Mouse (Mus musculus) neural tube, embryonic 11.5 days (tissue): ENCODE measurements around the gene Fancc. TPM values are rescaled to one million over a fixed set of nuclear protein-coding genes. Genes with fewer than 3 reads are reported as not detected.
"Not testable (repeated sequence)": the region's sequence is repeated elsewhere in the genome, so short reads cannot be mapped to it uniquely, and the experiment has no call there.

Experiments
- ATAC-seq: fragments of 200-750 bp; cut with Nextera tagmentation; 2 replicates; pipeline ENCODE4 v1.8.0; 2017; ENCODE audit warnings: moderate number of reproducible peaks, mild to moderate bottlenecking, moderate TSS enrichment, moderate library complexity; ENCODE audit not compliant: insufficient read depth, low FRiP score, low TSS enrichment
- DNase-seq: peaks from one replicate; pipeline ENCODE4 v3.0.0-alpha.2; 2015; ENCODE audit warnings: low spot score
- H3K27ac ChIP-seq: fragments of 300-500 bp; sonication (generic); 2 replicates; pipeline ENCODE4 v1.5.1; 2014; ENCODE audit warnings: low read depth, mild to moderate bottlenecking, low read length
- H3K27me3 ChIP-seq: fragments of 300-500 bp; sonication (generic); 2 replicates; pipeline ENCODE4 v1.6.1; 2014; ENCODE audit warnings: mild to moderate bottlenecking, low read length, mixed read lengths; ENCODE audit not compliant: control insufficient read depth, insufficient read depth
- H3K36me3 ChIP-seq: fragments of 300-500 bp; sonication (generic); 2 replicates; pipeline ENCODE4 v1.6.1; 2014; ENCODE audit warnings: mild to moderate bottlenecking, low read length, moderate library complexity, mixed read lengths; ENCODE audit not compliant: control insufficient read depth, insufficient read depth
- H3K4me1 ChIP-seq: fragments of 300-500 bp; sonication (generic); 2 replicates; pipeline ENCODE4 v1.6.1; 2014; ENCODE audit warnings: low read length, mixed read lengths; ENCODE audit not compliant: control insufficient read depth, insufficient read depth
- H3K4me2 ChIP-seq: fragments of 300-500 bp; sonication (generic); 2 replicates; pipeline ENCODE4 v1.6.1; 2014; ENCODE audit warnings: low read depth, mild to moderate bottlenecking, moderate library complexity
- H3K4me3 ChIP-seq: fragments of 300-500 bp; sonication (generic); 2 replicates; pipeline ENCODE4 v1.5.1; 2014; ENCODE audit warnings: low read depth, low read length
- H3K9ac ChIP-seq: fragments of 300-500 bp; sonication (generic); 2 replicates; pipeline ENCODE4 v1.6.1; 2014; ENCODE audit warnings: mild to moderate bottlenecking, low read length
- H3K9me3 ChIP-seq: fragments of 300-500 bp; sonication (generic); 2 replicates; pipeline ENCODE4 v1.6.1; 2016; ENCODE audit warnings: low read length; ENCODE audit not compliant: control insufficient read depth
- WGBS: fragments of 180-500 bp; shearing (Covaris S2); extraction: QIAGEN DNeasy Blood & Tissue Kit; methylation state at CpG from one replicate; pipeline ENCODE4 v1.1.7; 2014; 5-methylcytosine and 5-hydroxymethylcytosine counted together
- polyA plus RNA-seq: library from polyadenylated mRNA; unstranded; fragments of >200 nt; fragmentation: Nextera tagmentation; extraction: Ambion mirVana; gene quantifications from 2 replicates; pipeline ENCODE4 v1.2.1, GENCODE M21; 2014

The Fancc gene
- polyA plus RNA-seq, 1 experiment from 2014 or later: 22.2 TPM

DNA sequence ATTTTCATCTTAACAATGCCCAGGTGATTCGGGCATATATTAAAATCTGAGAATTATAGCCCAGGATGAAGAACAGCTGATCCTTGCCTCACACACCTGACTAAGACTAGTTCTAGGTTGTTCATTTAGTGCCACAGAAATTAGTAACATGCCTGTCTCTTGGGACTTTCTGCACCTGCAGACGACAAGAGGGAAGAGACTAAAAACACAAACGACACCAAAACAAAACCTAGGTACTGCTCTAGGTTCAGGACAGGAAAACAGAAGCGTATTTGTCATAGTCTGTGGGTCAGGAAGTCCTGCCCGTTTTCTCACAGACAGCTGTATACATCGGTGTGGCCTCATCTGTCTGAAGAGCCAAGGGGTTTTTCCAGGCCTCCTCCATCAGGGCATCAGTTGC lies 51.7 kb downstream of the Fancc start:
- no peak for ATAC-seq
- no peak overlapping the region for H3K27ac ChIP-seq
- no peak overlapping the region for H3K9ac ChIP-seq
- no peak overlapping the region for H3K4me3 ChIP-seq
- no peaks in the 10 kb centered on the region for H3K27me3 ChIP-seq
- H3K4me1 ChIP-seq: no peaks in the 10 kb centered on the region
- no peaks in the 10 kb centered on the region for H3K9me3 ChIP-seq
- no peak overlapping the region for H3K4me2 ChIP-seq
- H3K36me3 ChIP-seq: no peaks in the 10 kb centered on the region
- 83% methylated on average over 6 of the region's 6 CpGs for WGBS
- no peak for DNase-seq

DNA sequence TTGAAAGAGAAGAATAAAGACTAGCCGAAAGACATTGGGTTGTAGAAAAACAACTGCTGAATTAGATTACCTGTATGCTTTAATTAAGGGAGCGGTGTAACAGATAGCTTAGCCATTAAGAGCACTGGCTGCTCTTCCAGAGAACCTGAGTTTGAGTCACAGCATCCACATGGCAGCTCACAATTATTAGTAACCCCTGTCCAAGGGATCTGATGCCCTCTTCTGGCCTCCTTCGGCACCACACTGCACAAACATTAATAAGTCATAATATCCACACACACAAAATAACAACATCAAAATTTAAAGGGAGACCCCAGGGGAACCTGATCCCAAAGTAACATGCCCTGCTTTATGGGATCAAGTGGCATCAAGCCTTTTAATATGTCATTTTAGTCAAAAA lies 64.3 kb downstream of the Fancc start:
- Histone ChIP-seq H3K9ac (no peak overlapping the region), H3K4me1 (0 out of 2 replicates have a peak, but pooled peaks cover 3% of the 10 kb centered on the region), H3K36me3 (no peaks in the 10 kb centered on the region), H3K4me2 (no peak overlapping the region), H3K27me3 (no peaks in the 10 kb centered on the region), H3K9me3 (no peaks in the 10 kb centered on the region), H3K4me3 (no peak overlapping the region), H3K27ac (no peak overlapping the region)
- WGBS: 93% methylated on average over 3 of the region's 3 CpGs
- DNase-seq (no peak), ATAC-seq (no peak)

DNA sequence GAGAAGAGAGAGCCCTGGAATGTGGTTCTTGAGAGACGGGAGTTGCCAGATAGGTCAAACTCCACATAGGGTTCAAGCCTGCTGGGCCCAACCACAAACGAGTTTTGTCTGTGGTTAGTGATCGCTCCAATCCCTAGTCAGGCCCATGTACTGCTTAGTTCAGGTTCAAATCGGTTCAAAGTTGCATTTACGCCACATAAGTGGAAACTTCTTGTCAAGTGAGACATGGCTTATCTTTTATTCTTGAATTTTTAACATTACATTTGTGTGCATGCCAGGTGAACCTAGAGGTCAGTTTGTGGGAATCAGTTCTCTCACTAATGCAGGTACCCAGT lies 65.3 kb downstream of the Fancc start:
- 24% methylated on average over 5 of the region's 5 CpGs for WGBS
- Histone ChIP-seq H3K9ac (peak overlapping the region; percentile 74), H3K27ac (peak overlapping the region; percentile 89), H3K4me1 (0 out of 2 replicates have a peak, but pooled peaks cover 3% of the 10 kb centered on the region), H3K27me3 (no peaks in the 10 kb centered on the region), H3K4me3 (peak overlapping the region; percentile 54), H3K9me3 (no peaks in the 10 kb centered on the region), H3K36me3 (no peaks in the 10 kb centered on the region), H3K4me2 (peak overlapping the region; percentile 68)
- ATAC-seq (no peak), DNase-seq (no peak)

DNA sequence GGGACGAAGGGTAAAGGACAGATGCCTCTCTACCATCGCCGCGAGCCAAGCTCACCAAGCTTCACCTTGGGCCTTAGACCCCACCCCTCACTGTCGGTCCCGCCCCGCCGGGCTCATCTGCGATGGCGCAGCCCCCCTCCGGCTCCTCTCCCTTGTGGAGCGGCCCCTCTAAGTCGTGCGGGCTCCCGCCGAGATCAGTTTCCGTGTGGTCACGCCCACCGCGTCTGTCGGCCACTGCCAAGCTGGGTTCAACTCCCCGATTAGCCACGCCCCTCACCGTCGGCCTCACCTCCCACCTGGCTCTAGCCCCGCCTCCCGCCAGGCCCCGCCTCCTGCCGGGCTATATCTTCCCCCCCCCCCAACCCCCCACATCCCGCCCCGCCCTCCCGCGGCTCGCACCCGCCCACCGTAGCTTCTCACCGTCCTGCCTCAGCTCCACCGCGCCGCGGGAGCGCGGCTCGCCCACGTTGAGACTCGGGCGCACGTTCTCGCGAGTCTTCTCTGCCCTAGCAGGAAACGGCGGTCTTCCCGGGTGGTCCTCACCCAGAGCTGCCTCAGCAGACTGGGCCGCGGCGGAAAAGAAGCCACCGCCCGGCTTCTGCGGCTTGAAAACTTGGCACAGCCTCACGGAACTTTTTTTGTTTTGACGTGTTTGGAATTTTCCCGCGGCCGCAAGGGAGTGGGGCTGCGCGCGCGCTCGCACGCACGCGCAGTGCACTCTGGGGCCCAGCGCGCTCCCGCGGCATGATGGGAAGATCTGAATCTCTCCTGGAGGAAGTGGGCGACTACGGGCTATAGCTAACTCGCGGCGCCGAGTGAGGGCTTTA lies 65.8 kb downstream of the Fancc start:
- peak; percentile 95 for ATAC-seq
- Histone ChIP-seq H3K4me1 (0 out of 2 replicates have a peak, but pooled peaks cover 3% of the 10 kb centered on the region), H3K27me3 (no peaks in the 10 kb centered on the region), H3K9ac (peak overlapping the region; percentile 74), H3K27ac (peak overlapping the region; percentile 89), H3K9me3 (no peaks in the 10 kb centered on the region), H3K36me3 (no peaks in the 10 kb centered on the region), H3K4me3 (peak overlapping the region; percentile 54), H3K4me2 (peak overlapping the region; percentile 68)
- WGBS: under 1% methylated on average over 71 of the region's 82 CpGs
- peak; percentile 95 for DNase-seq

DNA sequence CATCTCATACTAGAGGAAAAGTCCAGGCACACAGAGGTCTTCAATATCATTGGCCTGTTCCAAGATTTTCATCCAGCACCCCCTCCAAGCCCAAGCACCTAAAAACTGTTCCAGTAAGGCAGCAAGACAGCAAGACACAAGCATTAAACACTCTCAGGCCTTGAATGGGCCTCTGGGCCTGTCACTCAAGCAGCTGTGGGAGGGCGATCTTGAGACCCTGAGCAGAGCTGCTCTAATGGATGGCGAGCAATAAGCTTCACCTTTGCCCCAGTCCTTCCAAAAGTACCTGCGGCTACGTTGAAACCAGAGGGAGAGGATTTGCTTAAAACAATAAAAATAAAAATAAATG lies 66.4 kb downstream of the Fancc start:
- Histone ChIP-seq H3K9ac (peak overlapping the region; percentile 74), H3K4me1 (0 out of 2 replicates have a peak, but pooled peaks cover 3% of the 10 kb centered on the region), H3K36me3 (no peaks in the 10 kb centered on the region), H3K4me3 (peak overlapping the region; percentile 54), H3K4me2 (peak overlapping the region; percentile 68), H3K27ac (peak overlapping the region; percentile 89), H3K9me3 (no peaks in the 10 kb centered on the region), H3K27me3 (no peaks in the 10 kb centered on the region)
- no peak for DNase-seq
- WGBS: under 1% methylated on average over 4 of the region's 4 CpGs
- ATAC-seq: peak; percentile 63

DNA sequence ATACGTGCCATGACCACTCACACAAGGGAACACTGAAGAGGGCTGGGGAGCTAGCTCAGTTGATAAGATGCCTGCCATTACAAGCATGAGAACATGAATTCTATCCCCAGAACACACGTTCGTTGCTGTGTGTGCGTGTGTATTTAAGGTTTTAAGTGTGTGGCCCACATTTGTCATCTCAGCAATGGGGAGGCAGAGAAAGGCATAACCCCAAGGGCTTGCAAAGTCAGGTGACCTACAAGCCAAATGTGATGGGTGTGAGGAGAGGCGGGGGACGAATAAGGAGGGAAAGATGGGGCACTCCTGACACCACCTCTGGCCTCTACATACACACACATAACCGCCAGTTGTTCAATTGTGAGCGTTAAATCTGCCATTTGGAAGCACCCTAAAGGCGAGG lies 66.9 kb downstream of the Fancc start:
- no peak overlapping the region for H3K27ac ChIP-seq
- 0 out of 2 replicates have a peak, but pooled peaks cover 3% of the 10 kb centered on the region for H3K4me1 ChIP-seq
- 70% methylated on average over 9 of the region's 9 CpGs for WGBS
- no peak overlapping the region; the same call in 1 of the 2 replicates for H3K9ac ChIP-seq
- peak overlapping the region; percentile 68; the same call in 1 of the 2 replicates for H3K4me2 ChIP-seq
- no peaks in the 10 kb centered on the region for H3K27me3 ChIP-seq
- ATAC-seq: peak; percentile 20; the same call in 1 of the 2 replicates
- no peaks in the 10 kb centered on the region for H3K9me3 ChIP-seq
- no peaks in the 10 kb centered on the region for H3K36me3 ChIP-seq
- no peak for DNase-seq
- H3K4me3 ChIP-seq: peak overlapping the region; percentile 54; the same call in 1 of the 2 replicates

DNA sequence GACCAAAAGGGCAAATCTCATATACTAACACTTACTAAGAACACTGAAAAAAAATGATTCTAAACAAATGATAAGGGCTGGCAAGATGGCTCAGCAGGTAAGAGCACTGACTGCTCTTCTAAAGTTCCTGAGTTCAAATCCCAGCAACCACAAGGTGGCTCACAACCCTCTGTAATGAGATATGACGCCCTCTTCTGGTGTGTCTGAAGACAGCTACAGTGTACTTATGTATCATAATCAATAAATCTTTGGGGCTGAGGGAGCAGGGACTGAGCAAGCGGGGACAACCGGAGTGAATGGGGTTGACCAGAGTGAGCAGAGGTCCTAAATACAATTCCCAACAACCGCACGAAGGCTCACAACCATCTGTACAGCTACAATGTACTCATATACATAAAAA lies 68.9 kb downstream of the Fancc start:
- not testable (repeated sequence) for H3K27ac ChIP-seq, H3K9me3 ChIP-seq, H3K9ac ChIP-seq, H3K36me3 ChIP-seq, H3K27me3 ChIP-seq, H3K4me1 ChIP-seq, DNase-seq, H3K4me2 ChIP-seq, H3K4me3 ChIP-seq, ATAC-seq
- 95% methylated on average over 5 of the region's 5 CpGs for WGBS

DNA sequence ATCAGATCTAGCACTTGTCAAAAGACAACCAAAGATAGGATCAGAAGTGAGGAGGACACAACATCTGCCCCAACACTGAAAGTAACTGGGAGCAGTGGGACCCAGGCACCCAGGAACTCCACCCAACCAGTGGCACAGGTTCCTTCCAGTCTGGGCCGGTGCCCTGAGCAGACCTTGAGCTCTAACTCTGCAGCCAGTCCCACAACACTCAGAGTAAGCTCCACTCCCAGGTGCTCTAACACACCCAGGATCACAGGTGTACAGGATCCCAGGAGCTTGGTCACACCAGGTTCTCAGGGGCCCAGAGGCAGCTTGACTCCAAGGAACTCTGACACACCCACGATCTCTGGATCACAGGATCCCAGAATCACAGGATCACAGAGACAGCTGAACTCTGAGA lies 74.0 kb downstream of the Fancc start:
- WGBS: 95% methylated on average over 2 of the region's 2 CpGs
- H3K4me2 ChIP-seq: no peak overlapping the region
- H3K36me3 ChIP-seq: no peaks in the 10 kb centered on the region
- ATAC-seq (no peak), DNase-seq (no peak)
- H3K27me3 ChIP-seq: no peaks in the 10 kb centered on the region
- no peak overlapping the region for H3K4me3 ChIP-seq
- no peak overlapping the region for H3K27ac ChIP-seq
- H3K9ac ChIP-seq: no peak overlapping the region
- H3K9me3 ChIP-seq: no peaks in the 10 kb centered on the region
- H3K4me1 ChIP-seq: no peaks in the 10 kb centered on the region

DNA sequence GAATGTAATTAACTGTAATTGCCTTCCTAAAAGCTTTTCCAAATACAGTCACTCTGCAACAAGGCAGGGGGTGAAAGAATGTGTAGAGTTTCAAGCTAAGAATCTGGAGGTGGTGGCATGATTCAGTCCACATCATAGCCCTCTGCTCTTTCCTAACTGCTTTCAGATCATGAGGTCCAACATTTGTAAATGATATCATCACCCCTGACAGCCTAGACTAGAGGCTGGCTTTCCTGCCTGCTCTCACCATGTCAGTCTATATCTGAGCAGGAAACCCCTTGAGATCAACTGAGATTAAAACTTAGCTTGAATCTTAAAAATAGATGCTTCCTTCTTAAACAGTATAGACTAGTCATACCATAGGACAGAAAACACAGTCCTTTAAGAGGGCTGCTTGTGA lies 75.9 kb downstream of the Fancc start:
- no peaks in the 10 kb centered on the region for H3K36me3 ChIP-seq
- DNase-seq: no peak
- no peak overlapping the region for H3K4me3 ChIP-seq
- ATAC-seq: no peak
- no peak overlapping the region for H3K4me2 ChIP-seq
- no peak overlapping the region for H3K9ac ChIP-seq
- H3K4me1 ChIP-seq: no peaks in the 10 kb centered on the region
- H3K9me3 ChIP-seq: no peaks in the 10 kb centered on the region
- H3K27ac ChIP-seq: no peak overlapping the region
- no peaks in the 10 kb centered on the region for H3K27me3 ChIP-seq
